Mouse (Mus musculus): Measurements from ENCODE around the gene Slc6a2.
A peak's percentile ranks its signal among the peaks of the same experiment; 100 is the strongest.

The Slc6a2 gene

DNA sequence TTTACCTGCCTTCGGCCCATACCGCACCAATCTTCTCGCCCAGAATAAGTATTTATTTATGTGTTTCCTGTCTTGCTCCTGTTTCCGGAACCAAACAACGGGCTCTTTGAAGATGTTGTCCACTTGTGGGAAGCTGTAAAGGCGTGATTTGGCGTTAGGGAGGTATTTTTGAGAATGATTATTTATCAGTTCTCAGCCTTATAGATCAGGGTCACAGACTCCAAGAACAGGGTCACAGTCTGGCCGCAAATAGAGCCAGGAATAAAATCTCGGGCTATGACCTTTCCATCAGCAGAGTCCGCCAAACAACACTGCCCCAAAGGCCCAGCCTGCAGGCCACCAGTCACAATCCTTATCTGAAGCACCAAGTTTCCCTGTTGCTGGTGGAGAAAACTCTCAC is at the start of gene Slc6a2:
Gene Slc6a2 (plus strand): TSS at position 301 of the 400 bp plus-strand sequence.
- DNase-seq (ENCODE audit: low spot score in 2 of 2): no peak

DNA sequence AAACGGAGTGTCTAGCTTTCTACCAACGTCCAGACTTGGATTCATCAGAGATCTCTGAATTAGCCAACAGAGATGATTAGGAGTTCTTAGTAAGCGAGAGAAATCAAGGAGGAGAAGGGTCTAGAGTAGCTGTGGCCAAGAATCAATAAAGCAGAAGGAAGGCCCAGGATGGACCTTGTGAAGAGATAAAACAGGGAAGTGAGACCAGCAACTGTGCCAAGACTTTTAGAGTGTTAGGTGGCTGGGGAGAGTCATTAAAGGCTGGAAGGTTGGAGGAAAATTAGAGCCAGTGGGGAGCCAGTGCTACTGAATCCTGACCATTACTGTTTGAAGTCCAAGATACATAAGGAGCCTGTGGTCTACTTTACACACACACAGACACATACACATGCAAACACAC is 48.4 kb upstream of the Slc6a2 start:
- DNase-seq (ENCODE audit: low spot score in 2 of 2): no peak

DNA sequence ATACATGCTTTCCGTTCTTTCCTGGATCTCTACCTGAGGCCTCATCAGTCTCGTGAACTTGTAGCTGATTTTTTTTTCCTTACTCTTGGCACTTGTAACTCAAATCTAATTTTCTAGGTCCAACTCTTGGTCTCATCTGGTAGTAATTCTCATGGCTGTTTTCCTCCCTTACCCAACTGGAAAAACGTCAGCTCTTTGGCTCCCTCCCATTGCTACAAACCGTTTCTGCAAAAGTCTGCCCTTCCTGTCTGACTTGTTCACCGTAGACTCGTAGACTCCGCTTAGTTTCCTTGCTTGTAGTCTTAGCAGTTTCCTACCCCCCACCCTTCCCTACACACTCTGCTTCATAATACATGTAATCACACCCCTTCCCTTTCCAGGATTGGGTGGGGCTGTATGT is 46.5 kb upstream of the Slc6a2 start:
- DNase-seq (ENCODE audit: low spot score in 2 of 2): no peak

DNA sequence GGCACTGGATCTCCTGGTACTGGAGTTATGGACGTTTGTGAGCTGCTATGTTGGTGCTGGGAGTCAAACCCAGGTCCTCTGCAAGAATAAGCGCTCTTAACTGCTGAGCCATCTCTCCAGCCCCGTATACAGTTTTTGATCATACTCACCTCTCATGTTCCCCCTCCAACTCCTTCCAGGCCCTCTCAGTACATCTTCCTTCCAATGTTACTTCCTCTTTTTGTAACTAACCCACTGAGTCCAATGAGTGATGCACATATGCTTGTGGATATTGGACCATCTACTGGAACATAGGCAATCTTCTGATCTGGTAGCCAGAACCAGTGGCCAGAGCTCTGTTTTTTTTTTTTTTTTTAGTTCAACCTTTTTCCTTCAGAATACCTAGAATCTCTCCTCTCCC is 43.8 kb upstream of the Slc6a2 start:
- no peak for DNase-seq (ENCODE audit: low spot score in 2 of 2)

DNA sequence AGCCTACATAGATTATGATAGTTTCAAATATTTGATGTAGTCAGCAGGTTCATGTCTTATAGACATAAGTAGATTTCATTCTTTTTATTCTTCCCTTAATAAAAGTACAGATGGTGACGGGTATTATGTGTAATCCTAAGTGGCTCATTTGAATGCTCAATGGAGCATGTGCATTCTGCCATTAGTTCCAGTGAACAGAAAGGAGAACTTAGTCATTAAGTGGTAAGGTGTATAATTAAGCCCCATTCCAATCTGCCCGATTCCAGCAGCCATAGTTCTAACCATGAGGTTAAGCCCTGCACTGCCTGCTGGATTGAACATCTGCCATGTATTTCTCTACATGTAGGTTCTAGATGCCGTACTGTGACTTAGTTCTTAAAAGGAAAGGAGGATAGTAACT is 38.1 kb upstream of the Slc6a2 start:
- DNase-seq (ENCODE audit: low spot score in 2 of 2): no peak

DNA sequence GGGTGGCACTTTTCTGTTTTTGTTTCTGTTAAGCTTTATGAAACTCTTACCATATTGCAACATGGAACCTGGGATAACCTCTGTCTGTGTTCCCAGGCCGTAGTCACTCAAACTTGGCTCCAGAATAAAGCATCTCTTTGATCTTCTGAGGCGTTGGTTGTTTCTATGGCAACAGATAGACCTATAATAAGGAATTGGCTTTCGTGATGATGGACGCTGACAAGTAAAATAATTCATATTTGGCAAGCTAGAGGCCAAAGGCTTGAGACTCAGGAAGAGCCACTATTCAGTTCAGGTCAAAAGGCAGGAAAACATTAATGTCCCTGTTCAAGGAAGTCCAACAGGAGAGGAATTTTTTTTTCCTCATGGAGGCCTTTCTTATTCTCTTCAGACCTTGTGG is 30.9 kb upstream of the Slc6a2 start:
- no peak for DNase-seq (ENCODE audit: low spot score in 2 of 2)

DNA sequence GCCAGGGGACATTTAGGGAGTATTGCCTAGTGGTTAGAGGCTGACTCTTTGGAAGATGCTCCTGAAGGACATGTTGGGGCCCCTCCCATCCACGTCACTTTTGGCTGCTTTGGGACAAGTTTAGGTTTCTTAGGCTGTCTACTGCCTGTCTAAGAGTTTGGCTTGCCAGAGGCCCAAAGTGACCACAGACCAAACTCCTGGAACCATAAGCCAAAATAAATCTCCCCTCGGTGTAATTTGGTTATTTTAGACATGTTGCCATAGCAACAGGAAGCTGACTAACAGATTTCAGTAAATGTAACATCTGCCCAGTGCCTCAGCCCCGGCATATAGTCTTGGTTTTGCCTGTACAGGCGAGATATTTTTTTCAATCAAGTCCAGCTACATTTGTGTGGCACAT is 21.8 kb upstream of the Slc6a2 start:
- no peak for DNase-seq (ENCODE audit: low spot score in 2 of 2)

DNA sequence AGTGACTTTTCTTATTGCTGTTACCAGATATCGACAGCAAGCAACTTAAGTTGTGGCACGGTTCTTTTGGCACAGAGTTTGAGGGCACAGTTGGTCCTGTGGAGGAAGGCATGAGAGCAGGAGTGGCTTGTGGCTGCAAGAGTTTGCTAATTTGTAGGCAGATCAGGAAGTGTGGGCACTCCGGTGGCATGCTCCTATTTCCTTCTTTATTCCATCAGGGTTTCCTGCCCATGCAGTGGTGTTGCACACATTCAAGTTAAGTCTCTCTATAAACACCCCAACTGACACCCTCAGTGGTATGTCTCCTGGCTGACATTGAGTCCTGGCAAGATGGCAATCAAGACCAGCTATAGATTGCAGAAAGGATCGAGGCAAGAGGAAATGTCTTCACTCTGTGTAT is 10.8 kb upstream of the Slc6a2 start:
- DNase-seq (ENCODE audit: low spot score in 2 of 2): no peak

DNA sequence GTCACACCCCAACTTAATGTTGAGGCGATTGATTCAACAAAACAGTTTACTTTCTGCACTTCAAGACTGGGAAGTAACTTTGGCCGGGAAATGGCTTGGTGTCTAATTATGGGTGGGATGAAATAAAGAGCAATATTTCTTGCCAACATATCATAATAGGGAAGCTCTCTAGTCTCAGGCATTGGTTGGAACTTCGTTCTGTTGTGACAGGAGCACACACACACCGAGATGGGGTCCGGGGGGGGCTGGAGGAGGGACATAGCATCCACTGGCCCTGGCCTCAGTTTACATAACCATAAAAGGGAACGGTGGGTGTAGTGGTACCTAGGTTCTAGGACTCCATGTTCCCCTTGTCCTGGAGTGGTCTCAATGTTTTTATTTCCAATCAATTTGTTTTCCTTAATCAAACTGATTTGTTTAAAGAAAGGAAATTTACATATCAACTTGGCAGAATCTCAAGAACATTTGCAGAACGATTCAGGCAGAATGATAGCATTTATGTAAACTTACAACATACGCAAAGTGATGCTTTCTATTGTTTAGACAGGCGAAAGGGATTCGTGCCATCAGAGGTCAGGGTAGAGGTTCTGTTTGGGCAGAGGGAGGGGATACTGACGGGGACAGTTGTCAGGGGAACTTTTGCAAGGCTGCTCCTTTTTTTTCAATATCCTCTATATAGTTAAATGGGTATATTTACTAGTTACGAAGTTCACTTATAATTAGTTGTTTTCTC is 9.1 kb upstream of the Slc6a2 start:
- DNase-seq (ENCODE audit: low spot score in 2 of 2): no peak

DNA sequence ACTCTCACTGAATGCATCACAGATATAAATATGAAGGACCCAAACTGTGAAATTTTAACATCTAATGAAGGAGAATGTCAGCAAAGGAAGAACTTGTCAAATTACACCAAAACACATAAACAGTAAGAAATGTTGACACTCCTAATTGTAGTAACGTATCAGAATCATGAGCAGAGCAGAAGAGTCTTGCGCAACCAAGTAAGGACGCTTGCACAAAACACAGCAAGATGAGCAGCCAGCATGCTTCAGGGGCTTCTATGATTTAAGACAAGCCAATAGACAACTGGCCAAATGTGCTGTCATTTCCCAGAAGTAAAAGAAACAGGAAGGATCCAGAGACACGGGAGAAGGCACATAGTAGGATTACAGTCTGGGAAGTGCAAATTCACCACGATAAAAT is 5.8 kb upstream of the Slc6a2 start:
- DNase-seq (ENCODE audit: low spot score in 2 of 2): no peak

DNA sequence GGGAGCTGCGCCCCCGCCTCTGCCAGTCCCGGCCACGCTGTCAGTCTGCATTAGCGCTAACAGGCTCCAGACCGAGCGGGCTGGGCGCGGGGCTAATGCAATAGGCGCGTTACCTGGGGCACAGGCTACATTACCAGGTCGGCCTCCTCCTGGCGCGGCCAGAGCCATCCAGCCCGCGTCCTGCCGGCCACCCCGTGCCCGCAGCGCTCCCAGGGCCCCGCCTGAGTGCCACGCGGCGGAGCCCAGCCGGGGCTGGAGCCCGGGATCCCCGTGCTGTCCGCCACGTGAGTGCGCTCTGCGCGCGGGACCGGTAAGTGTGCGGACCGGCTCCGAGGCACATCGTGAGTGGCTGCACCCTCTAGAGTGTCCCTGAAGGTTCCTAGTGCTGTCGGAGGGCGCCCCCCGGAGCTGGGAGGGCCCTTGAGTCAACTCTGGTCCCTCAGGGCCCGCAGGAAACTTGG is 602 bp downstream of the Slc6a2 start:
- DNase-seq (ENCODE audit: low spot score in 2 of 2): no peak

DNA sequence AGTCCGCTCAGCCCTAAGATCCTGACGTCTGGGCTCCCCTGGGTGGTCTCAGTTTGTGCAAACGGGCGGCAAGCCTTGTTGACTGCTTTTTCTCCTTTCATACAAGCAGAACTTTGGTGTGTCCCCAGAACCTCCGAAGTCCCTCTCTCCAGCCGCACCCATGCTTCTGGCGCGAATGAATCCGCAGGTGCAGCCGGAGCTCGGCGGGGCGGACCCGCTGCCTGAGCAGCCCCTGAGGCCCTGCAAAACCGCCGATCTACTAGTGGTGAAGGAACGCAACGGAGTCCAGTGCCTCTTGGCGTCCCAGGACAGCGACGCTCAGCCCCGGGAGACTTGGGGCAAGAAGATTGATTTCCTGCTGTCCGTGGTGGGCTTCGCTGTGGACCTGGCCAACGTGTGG is 1.2 kb downstream of the Slc6a2 start:
- no peak for DNase-seq (ENCODE audit: low spot score in 2 of 2)

DNA sequence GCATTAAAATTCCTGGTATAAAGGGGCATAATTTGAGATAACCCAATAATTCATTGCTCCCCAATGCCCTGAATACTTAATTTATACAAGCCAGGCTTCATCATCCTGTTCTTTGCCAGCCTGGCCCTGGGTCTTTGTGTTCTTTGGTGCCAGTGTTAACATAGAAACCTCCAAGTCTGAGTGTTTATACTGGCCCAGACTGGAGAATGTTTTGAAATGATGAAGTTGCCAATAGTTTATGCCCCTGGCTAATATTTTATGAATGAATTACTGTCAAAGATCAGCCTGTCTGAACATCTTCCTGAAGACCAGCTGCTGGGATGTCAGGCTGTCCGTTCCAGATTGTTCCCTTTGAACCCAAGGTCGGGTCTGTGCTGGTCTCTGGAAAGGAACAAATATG is 4.7 kb downstream of the Slc6a2 start:
- no peak for DNase-seq (ENCODE audit: low spot score in 2 of 2)

DNA sequence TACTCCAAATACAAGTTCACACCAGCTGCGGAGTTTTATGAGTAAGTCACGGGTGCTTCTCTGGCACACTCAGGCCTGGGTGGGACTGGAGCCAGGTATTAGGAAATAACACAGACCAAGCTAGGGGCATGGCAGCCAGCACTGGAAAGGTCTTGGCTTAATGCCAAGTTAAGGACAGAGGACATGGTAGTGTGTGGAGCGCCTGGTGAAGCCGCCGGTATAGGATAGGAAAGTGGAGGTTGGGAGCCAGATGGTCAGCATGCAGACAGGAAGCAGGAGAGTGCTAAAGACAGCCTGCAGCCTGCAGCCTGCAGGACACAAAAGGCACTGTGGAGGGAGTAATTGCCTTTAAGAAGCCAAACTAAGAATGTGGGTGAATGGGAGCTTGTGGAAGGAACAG is 13.1 kb downstream of the Slc6a2 start:
- DNase-seq (ENCODE audit: low spot score in 2 of 2): no peak

DNA sequence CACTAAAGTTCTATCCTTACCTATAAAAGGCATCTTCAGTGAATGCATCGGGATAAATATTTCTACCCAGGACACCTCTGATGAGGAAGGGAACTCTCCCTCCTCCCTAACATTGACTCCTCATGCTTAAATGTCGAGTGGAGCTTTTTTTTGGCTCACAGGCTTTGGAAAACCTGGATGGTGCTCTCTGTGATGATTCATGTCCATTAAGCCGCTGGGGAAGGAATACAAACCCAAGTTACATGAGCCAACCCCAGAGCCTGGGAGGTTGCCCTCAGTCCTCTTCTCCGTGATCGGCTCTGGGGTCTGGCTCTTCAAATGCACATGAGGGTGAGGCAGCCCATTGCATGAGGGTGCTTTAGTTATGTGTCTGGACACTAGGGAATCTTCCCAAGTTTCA is 16.8 kb downstream of the Slc6a2 start:
- no peak for DNase-seq (ENCODE audit: low spot score in 2 of 2)

DNA sequence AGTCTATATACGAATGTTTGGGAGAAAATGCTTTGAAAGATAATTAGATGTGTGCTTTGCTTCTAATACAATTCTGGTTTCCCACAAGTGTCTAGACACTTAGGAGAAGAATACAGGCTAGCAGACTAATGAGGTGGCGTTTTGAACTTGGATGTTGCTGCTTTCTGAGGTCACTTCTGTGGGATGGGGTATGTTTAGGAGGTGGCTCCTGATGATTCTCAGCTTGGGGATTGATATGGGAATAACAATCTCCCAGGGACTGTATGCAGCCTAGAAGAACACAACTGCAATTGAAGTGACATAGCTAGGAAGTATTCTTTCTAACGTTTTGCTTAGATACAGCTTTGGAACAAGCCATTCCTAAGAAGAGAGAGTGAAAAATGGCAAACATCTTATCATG is 22.6 kb downstream of the Slc6a2 start:
- no peak for DNase-seq (ENCODE audit: low spot score in 2 of 2)

DNA sequence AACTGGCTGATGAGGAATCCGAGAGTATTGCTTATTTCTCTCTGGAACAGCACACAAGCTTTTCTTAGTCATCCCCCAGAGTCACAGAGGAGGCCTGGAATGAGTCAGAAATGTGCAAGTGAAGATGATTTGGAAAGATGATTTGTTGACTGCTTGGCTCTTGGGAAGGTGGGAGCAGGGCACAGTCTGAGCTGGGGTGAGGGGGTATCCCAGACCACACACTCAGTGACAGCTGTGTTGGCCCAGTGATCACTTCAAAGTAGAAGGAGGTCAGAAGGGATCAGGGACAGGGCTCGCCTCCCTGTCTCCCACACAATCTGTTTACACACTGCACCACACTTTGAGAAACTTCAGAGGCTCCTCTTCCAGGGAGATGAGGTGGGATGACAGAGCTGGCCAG is 24.5 kb downstream of the Slc6a2 start:
- DNase-seq (ENCODE audit: low spot score in 2 of 2): no peak

DNA sequence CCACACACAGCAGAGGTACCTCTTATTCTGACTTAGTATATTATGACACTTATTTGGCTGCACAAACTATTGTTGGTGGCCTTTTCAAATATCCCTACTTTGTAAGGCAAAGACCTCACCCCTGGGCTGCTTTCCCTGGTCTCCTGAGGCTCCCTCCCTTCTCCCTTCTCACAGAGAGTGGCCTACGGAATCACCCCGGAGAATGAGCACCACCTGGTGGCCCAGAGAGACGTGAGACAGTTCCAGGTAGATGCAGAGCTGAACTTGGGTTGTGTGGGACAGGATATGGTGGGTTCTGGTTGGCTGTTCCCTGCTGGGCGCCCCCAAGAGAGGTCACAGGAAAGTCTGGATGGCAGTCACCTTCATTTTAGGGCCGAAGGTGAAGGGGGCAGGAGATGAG is 37.0 kb downstream of the Slc6a2 start:
- DNase-seq (ENCODE audit: low spot score in 2 of 2): no peak

DNA sequence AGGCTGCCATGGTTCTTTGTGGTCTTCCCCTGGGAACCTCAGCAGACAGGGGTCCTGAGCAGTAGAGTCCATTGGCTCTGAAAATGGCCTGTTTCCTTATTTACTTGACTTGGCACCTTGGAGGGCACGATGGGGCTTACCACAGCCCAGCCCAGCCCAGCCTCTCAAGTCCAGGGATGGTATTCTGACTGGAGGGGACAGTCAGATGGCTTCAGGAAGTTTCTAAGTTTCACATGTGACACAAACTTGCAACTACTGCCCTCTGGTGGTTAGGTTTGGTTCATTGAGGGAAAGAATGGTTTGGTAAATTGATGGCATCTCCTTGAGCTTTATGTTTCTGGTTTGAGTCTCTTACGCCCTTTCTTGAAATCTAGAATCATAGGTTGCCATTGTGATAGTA is 38.7 kb downstream of the Slc6a2 start:
- peak in 1 of 2 experiments; percentile 8 for DNase-seq (ENCODE audit: low spot score in 2 of 2)

DNA sequence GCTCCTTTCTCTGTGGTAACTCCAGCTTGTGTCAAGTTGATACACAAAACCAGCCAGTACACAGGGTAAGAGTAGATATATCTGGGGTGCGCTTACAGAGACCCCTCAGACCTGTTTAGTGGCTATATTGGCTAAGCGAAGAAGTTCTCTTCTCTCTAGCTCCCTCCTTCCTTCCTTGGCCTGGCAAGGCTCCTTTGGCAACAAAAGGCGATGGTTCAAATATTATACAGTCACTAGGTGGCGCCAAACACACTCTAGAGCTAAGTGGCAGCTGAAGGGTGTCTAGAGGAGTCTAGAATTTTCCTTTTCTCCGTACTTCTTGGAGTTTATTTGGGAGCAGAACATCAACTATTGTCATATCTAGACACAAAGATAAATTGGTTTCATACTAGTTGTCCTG is 50.4 kb downstream of the Slc6a2 start:
- DNase-seq (ENCODE audit: low spot score in 2 of 2): no peak

DNA sequence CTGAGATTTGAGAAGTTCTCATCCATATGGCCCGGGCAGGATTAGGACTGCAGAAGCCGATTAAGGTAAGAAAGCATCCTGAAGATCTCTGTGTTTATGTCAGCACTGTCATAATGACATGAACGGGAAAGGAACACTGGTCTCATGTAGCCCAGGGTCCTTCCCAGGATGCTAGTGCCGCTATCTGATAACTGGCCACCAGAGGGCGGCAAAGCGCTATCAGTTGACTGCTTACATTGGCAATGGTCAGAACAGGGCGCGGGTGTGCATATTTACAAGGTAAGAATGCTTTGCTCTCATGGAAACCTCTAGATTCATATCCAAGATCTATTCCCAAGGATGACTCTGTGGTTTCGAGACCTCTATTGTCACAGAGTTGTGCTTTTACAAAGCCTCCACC is 51.6 kb downstream of the Slc6a2 start:
- DNase-seq (ENCODE audit: low spot score in 2 of 2): peak; percentile 20 to 39

DNA sequence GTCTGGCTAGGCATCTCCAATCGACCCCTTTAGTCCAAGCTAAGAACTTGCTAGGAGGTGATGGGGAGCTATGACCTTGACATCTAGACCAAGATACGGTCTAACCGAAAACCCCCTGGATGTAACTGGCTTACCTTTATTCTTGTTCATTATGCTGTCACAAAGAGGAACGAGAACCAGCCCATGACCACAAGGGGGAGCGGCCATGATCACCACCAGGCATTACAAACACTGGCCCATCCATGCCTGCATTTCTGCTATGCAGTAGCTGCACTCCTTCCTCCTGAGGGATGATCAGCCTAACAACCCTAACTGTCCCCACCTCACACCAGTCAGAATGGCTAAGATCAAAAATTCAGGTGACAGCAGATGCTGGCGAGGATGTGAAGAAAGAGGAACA is 52.3 kb downstream of the Slc6a2 start:
- DNase-seq (ENCODE audit: low spot score in 2 of 2): no peak

DNA sequence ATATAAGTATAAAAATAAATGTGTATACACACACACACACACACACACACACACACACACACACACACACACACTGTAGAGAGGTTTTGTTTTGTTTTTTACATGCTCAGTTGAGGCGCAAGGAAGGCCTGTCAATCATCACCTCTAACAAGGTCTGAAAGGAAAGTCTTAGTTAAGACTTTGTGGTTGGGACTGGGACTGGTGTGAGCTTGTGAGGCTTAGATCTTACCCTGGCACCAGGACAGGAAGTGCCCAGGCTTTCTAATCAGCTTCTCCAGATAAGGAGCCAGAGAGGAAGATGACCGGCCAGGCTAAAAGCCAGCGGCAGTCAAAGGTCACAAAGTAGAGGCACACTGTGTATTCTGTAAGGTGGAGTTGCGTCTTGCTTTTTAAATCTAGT is 54.4 kb downstream of the Slc6a2 start:
- no peak for DNase-seq (ENCODE audit: low spot score in 2 of 2)

DNA sequence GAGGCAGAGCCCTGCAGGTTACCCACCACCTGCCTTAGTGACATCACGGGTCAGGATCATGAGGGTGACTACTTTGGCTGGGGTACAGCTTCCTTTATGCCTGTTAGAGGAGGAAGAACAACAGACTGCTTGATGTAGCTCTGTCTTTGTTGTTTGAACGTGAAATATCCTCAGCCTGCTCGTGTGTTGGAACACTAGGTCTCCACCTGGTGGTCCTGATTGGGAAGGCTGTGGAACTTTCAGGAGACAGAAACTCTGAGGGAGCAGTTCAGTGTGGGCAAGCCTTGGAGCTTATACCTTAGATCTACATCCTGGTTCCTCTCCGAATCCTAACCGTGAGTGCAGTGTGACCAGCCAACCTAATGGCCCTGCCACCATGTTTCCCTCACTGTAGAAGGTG is 61.9 kb downstream of the Slc6a2 start:
- no peak for DNase-seq (ENCODE audit: low spot score in 2 of 2)
